Mouse (Mus musculus) embryonic facial prominence, embryonic 12.5 days (tissue): ENCODE measurements around the gene Serpinb6a. TPM values are rescaled to one million over a fixed set of nuclear protein-coding genes. Genes with fewer than 3 reads are reported as not detected.

Source experiments
- ATAC-seq: fragments of 200-750 bp; cut with Nextera tagmentation; 2 replicates; pipeline ENCODE4 v1.8.0; 2017; ENCODE audit not compliant: insufficient number of reproducible peaks, insufficient read depth, low FRiP score, low TSS enrichment
- H3K27ac ChIP-seq: fragments of 300-500 bp; sonication (generic); 2 replicates; pipeline ENCODE4 v1.5.1; 2016; ENCODE audit warnings: mild to moderate bottlenecking
- H3K27me3 ChIP-seq: fragments of 300-500 bp; sonication (generic); 2 replicates; pipeline ENCODE4 v1.6.1; 2016; ENCODE audit warnings: mild to moderate bottlenecking, moderate library complexity
- H3K36me3 ChIP-seq: fragments of 300-500 bp; sonication (generic); 2 replicates; pipeline ENCODE4 v1.6.1; 2016; ENCODE audit warnings: mild to moderate bottlenecking
- H3K4me1 ChIP-seq: fragments of 300-500 bp; sonication (generic); 2 replicates; pipeline ENCODE4 v1.6.1; 2016
- H3K4me2 ChIP-seq: fragments of 300-500 bp; sonication (generic); replicated peaks from 2 replicates; pipeline ENCODE4 v1.6.1; 2016; ENCODE audit warnings: mild to moderate bottlenecking, moderate library complexity
- H3K4me3 ChIP-seq: fragments of 300-500 bp; sonication (generic); 2 replicates; pipeline ENCODE4 v1.5.1; 2016; ENCODE audit warnings: mild to moderate bottlenecking
- H3K9ac ChIP-seq: fragments of 300-500 bp; sonication (generic); 2 replicates; pipeline ENCODE4 v1.6.1; 2016; ENCODE audit warnings: mild to moderate bottlenecking, moderate library complexity
- H3K9me3 ChIP-seq: fragments of 300-500 bp; sonication (generic); 2 replicates; pipeline ENCODE4 v1.6.1; 2016; ENCODE audit warnings: mild to moderate bottlenecking, moderate library complexity
- WGBS: fragments of 180-500 bp; shearing (Covaris S2); methylation state at CpG from one replicate; pipeline ENCODE4 v1.1.7; 2016; 5-methylcytosine and 5-hydroxymethylcytosine counted together
- polyA plus RNA-seq: library from polyadenylated mRNA; unstranded; fragments of >200 nt; fragmentation: Nextera tagmentation; extraction: Ambion mirVana; gene quantifications from 2 replicates; pipeline ENCODE4 v1.2.1, GENCODE M21; 2016

The Serpinb6a gene
- polyA plus RNA-seq, 1 experiment from 2014 or later, result 61.2 TPM

GRCm38 (mm10) chr13:34037172-34038055, 34.8 kb upstream of the Serpinb6a start, which contains the start of gene Bphl:
Bphl (plus strand) TSS chr13:34037597.
- peak within 1 kb of the TSS; percentile 80 for H3K4me2 ChIP-seq
- H3K9me3 ChIP-seq, result no peaks in the 10 kb centered on the region
- H3K4me1 ChIP-seq, result peaks cover 14% of the 10 kb centered on the region
- H3K9ac ChIP-seq, result peak within 1 kb of the TSS; percentile 85
- peak within 1 kb of the TSS; percentile 89 for H3K27ac ChIP-seq
- under 1% methylated on average over 37 of the region's 37 CpGs for WGBS
- H3K36me3 ChIP-seq, result peaks cover 10% of the 10 kb centered on the region
- peak within 1 kb of the TSS; percentile 72 for H3K4me3 ChIP-seq
- ATAC-seq, result peak; percentile 89
- H3K27me3 ChIP-seq, result no peaks in the 10 kb centered on the region

GRCm38 (mm10) chr13:34036726-34037125, 34.1 kb upstream of the Serpinb6a start:
- H3K9me3 ChIP-seq, result no peaks in the 10 kb centered on the region
- ATAC-seq, result no peak
- H3K27ac ChIP-seq, result no peak overlapping the region
- WGBS, result 80% methylated on average over 5 of the region's 5 CpGs
- H3K36me3 ChIP-seq, result peaks cover 10% of the 10 kb centered on the region
- no peak overlapping the region for H3K4me3 ChIP-seq
- peaks cover 14% of the 10 kb centered on the region for H3K4me1 ChIP-seq
- no peak overlapping the region for H3K9ac ChIP-seq
- no peaks in the 10 kb centered on the region for H3K27me3 ChIP-seq
- H3K4me2 ChIP-seq, result no peak overlapping the region

GRCm38 (mm10) chr13:34035424-34035823, 32.8 kb upstream of the Serpinb6a start:
- H3K4me1 ChIP-seq, result peaks cover 14% of the 10 kb centered on the region
- ATAC-seq, result no peak
- no peak overlapping the region for H3K4me2 ChIP-seq
- no peaks in the 10 kb centered on the region for H3K27me3 ChIP-seq
- H3K27ac ChIP-seq, result no peak overlapping the region
- WGBS, result 81% methylated on average over 3 of the region's 3 CpGs
- H3K9me3 ChIP-seq, result no peaks in the 10 kb centered on the region
- no peak overlapping the region for H3K9ac ChIP-seq
- peaks cover 13% of the 10 kb centered on the region for H3K36me3 ChIP-seq
- H3K4me3 ChIP-seq, result no peak overlapping the region

- Histone ChIP-seq H3K9me3 (no peaks in the 10 kb centered on the region), H3K36me3 (peaks cover 22% of the 10 kb centered on the region), H3K27me3 (no peaks in the 10 kb centered on the region), H3K4me1 (peaks cover under 1% of the 10 kb centered on the region; the same call in 1 of the 2 replicates), H3K4me3 (no peak overlapping the region), H3K4me2 (no peak overlapping the region), H3K27ac (no peak overlapping the region), H3K9ac (no peak overlapping the region)
- WGBS, result 82% methylated on average over 2 of the region's 2 CpGs
- ATAC-seq, result no peak
Observed at GRCm38 (mm10) chr13:34032041-34032440, 29.4 kb upstream of the Serpinb6a start.

GRCm38 (mm10) chr13:34021998-34022397, 19.4 kb upstream of the Serpinb6a start:
- Histone ChIP-seq H3K4me1 (no peaks in the 10 kb centered on the region), H3K4me2 (no peak overlapping the region), H3K36me3 (peaks cover 15% of the 10 kb centered on the region), H3K9ac (no peak overlapping the region), H3K27me3 (no peaks in the 10 kb centered on the region), H3K4me3 (no peak overlapping the region), H3K9me3 (no peaks in the 10 kb centered on the region), H3K27ac (no peak overlapping the region)
- ATAC-seq, result no peak
- 80% methylated on average over 2 of the region's 2 CpGs for WGBS

GRCm38 (mm10) chr13:34018521-34018920, 15.9 kb upstream of the Serpinb6a start:
- ATAC-seq, result no peak
- Histone ChIP-seq H3K36me3 (peaks cover 29% of the 10 kb centered on the region), H3K4me3 (no peak overlapping the region), H3K9me3 (no peaks in the 10 kb centered on the region), H3K9ac (no peak overlapping the region), H3K27me3 (no peaks in the 10 kb centered on the region), H3K27ac (no peak overlapping the region), H3K4me1 (no peaks in the 10 kb centered on the region), H3K4me2 (no peak overlapping the region)
- WGBS, result 88% methylated on average over 1 of the region's 1 CpGs

- WGBS, result 94% methylated on average over 9 of the region's 9 CpGs
- no peak overlapping the region for H3K9ac ChIP-seq
- no peak for ATAC-seq
- no peak overlapping the region for H3K4me3 ChIP-seq
- H3K36me3 ChIP-seq, result peaks cover 29% of the 10 kb centered on the region
- H3K4me2 ChIP-seq, result no peak overlapping the region
- H3K9me3 ChIP-seq, result no peaks in the 10 kb centered on the region
- no peaks in the 10 kb centered on the region for H3K27me3 ChIP-seq
- H3K27ac ChIP-seq, result no peak overlapping the region
- no peaks in the 10 kb centered on the region for H3K4me1 ChIP-seq
Observed at GRCm38 (mm10) chr13:34016927-34017569, 14.5 kb upstream of the Serpinb6a start.

GRCm38 (mm10) chr13:34007234-34007633, 4.6 kb upstream of the Serpinb6a start:
- Histone ChIP-seq H3K4me1 (peaks cover 5% of the 10 kb centered on the region; the same call in 1 of the 2 replicates), H3K9me3 (no peaks in the 10 kb centered on the region), H3K9ac (no peak overlapping the region), H3K36me3 (peaks cover 5% of the 10 kb centered on the region; the same call in 1 of the 2 replicates), H3K4me2 (no peak overlapping the region), H3K27ac (no peak overlapping the region), H3K4me3 (no peak overlapping the region), H3K27me3 (no peaks in the 10 kb centered on the region)
- 79% methylated on average over 2 of the region's 2 CpGs for WGBS
- ATAC-seq, result no peak

GRCm38 (mm10) chr13:34003058-34003457, 464 bp upstream of the Serpinb6a start:
- peak overlapping the region; percentile 75 for H3K4me2 ChIP-seq
- no peak for ATAC-seq
- peak overlapping the region; percentile 95 for H3K4me3 ChIP-seq
- 10% methylated on average over 5 of the region's 5 CpGs for WGBS
- peaks cover 9% of the 10 kb centered on the region; the same call in 1 of the 2 replicates for H3K4me1 ChIP-seq
- H3K9me3 ChIP-seq, result no peaks in the 10 kb centered on the region
- H3K36me3 ChIP-seq, result no peaks in the 10 kb centered on the region
- H3K9ac ChIP-seq, result peak overlapping the region; percentile 91
- no peak overlapping the region for H3K27ac ChIP-seq
- no peaks in the 10 kb centered on the region for H3K27me3 ChIP-seq

GRCm38 (mm10) chr13:33995197-33995596, 7.4 kb downstream of the Serpinb6a start:
- peaks cover 5% of the 10 kb centered on the region; the same call in 1 of the 2 replicates for H3K36me3 ChIP-seq
- WGBS, result 17% methylated on average over 1 of the region's 1 CpGs
- no peak overlapping the region for H3K4me3 ChIP-seq
- H3K4me1 ChIP-seq, result no peaks in the 10 kb centered on the region
- H3K9ac ChIP-seq, result no peak overlapping the region
- ATAC-seq, result no peak
- H3K27ac ChIP-seq, result no peak overlapping the region
- H3K9me3 ChIP-seq, result no peaks in the 10 kb centered on the region
- no peak overlapping the region for H3K4me2 ChIP-seq
- H3K27me3 ChIP-seq, result no peaks in the 10 kb centered on the region

- ATAC-seq, result no peak
Observed at GRCm38 (mm10) chr13:33989625-33990024, 13.0 kb downstream of the Serpinb6a start.

GRCm38 (mm10) chr13:33966574-33966973, 36.0 kb downstream of the Serpinb6a start:
- H3K4me2 ChIP-seq, result no peak overlapping the region
- H3K27me3 ChIP-seq, result no peaks in the 10 kb centered on the region
- peaks cover 9% of the 10 kb centered on the region; the same call in 1 of the 2 replicates for H3K4me1 ChIP-seq
- no peak overlapping the region for H3K4me3 ChIP-seq
- no peak overlapping the region for H3K9ac ChIP-seq
- no peaks in the 10 kb centered on the region for H3K36me3 ChIP-seq
- H3K27ac ChIP-seq, result no peak overlapping the region
- H3K9me3 ChIP-seq, result no peaks in the 10 kb centered on the region
- ATAC-seq, result no peak

More at GRCm38 (mm10) chr13:33989625-33990024, 13.0 kb downstream of the Serpinb6a start:
- peaks cover 5% of the 10 kb centered on the region; the same call in 1 of the 2 replicates for H3K36me3 ChIP-seq
- no peaks in the 10 kb centered on the region for H3K9me3 ChIP-seq
- no peaks in the 10 kb centered on the region for H3K27me3 ChIP-seq
- H3K4me1 ChIP-seq, result no peaks in the 10 kb centered on the region
- 76% methylated on average over 5 of the region's 5 CpGs for WGBS
- no peak overlapping the region for H3K27ac ChIP-seq
- H3K9ac ChIP-seq, result no peak overlapping the region
- no peak overlapping the region for H3K4me3 ChIP-seq
- no peak overlapping the region for H3K4me2 ChIP-seq
